Mouse (Mus musculus): Measurements from ENCODE around the gene Commd2. TPM values are rescaled to one million over a fixed set of nuclear protein-coding genes. Genes with fewer than 3 reads are reported as not detected.

Gene Commd2
- polyA plus RNA-seq, 1 experiment from 2014 or later, result 81.2 TPM

DNA sequence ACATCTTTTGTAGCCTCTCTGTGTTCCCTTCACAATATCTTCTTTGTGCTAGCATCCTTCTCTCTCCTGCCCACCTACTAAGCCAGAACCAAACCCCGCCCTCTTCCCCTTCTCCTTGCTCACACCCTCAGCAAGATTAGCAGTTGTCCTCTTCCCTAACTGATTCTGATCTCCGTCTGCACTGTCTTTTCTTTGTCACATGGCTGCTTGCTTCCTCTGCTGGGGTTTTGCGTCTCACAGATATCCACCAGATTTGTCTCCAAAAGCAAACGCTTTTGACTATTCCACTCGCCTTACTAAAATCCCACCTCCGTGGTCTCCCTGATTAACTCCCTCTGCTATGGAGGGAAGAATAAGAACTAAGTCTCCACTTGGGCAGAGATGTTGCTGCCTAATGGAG is 7.1 kb upstream of the Commd2 start:
- no peak overlapping the region for H3K4me3 ChIP-seq
- H3K27me3 ChIP-seq, result peaks cover 1% of the 10 kb centered on the region; the same call in 1 of the 2 replicates
- H3K9me3 ChIP-seq, result no peaks in the 10 kb centered on the region
- no peak overlapping the region for H3K4me2 ChIP-seq (replicated peaks)
- H3K36me3 ChIP-seq, result no peaks in the 10 kb centered on the region
- ATAC-seq (ENCODE audit: low FRiP score, low read depth), result no peak
- no peaks in the 10 kb centered on the region for H3K4me1 ChIP-seq
- no peak overlapping the region for H3K27ac ChIP-seq (replicated peaks)
- WGBS, result 61% methylated on average over 6 of the region's 6 CpGs
- H3K9ac ChIP-seq (replicated peaks), result no peak overlapping the region

DNA sequence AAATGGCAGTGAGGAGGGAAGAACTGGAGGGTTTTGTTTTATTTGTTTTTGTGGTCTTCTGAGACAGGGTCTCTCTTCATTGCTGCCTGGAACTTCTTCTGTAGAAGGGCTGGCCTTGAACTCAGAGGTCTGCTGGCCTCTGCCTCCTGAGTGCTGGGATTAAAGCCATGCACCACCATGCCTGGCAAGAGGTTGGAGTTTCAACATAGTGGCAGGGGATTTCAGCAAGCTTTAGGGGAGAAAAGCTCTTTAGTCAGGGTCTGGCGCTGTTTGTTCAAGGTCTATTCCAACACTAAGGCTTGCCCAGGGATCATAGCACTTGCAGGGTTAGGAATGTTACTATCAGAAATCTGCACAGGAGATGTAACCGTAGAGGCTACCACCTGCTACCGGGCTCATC is 2.1 kb upstream of the Commd2 start:
- peaks cover 6% of the 10 kb centered on the region for H3K4me1 ChIP-seq
- no peak overlapping the region for H3K9ac ChIP-seq (replicated peaks)
- H3K27me3 ChIP-seq, result peaks cover 5% of the 10 kb centered on the region; the same call in 1 of the 2 replicates
- 85% methylated on average over 3 of the region's 3 CpGs for WGBS
- H3K4me3 ChIP-seq, result no peak overlapping the region
- no peaks in the 10 kb centered on the region for H3K9me3 ChIP-seq
- H3K4me2 ChIP-seq (replicated peaks), result no peak overlapping the region
- H3K36me3 ChIP-seq, result 0 out of 2 replicates have a peak, but pooled peaks cover 4% of the 10 kb centered on the region
- H3K27ac ChIP-seq (replicated peaks), result no peak overlapping the region
- ATAC-seq (ENCODE audit: low FRiP score, low read depth), result no peak

DNA sequence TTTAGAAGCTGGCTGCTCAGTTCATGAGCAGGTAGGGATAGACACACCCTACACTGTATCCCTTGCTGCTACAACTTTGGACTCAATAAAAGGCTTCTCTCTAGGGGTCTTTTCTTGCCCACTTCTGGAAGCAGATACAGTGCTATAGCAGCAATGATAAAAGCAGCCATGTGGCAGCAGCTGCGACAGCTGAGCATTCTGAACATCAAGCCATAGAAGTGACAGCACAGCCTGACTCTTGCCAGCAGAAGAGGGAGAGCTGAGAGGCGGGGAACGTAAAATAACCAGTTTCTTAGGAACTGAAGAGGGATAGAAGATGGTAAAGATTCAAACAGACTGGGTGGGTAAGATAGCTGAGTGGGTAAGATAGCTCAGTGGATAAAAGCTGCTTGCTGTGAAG is 970 bp upstream of the Commd2 start:
- H3K27me3 ChIP-seq, result peaks cover 5% of the 10 kb centered on the region; the same call in 1 of the 2 replicates
- H3K4me2 ChIP-seq (replicated peaks), result no peak overlapping the region
- H3K36me3 ChIP-seq, result peaks cover 7% of the 10 kb centered on the region; the same call in 1 of the 2 replicates
- H3K9me3 ChIP-seq, result no peaks in the 10 kb centered on the region
- H3K27ac ChIP-seq (replicated peaks), result no peak overlapping the region
- no peak overlapping the region for H3K4me3 ChIP-seq
- peaks cover 6% of the 10 kb centered on the region for H3K4me1 ChIP-seq
- ATAC-seq (ENCODE audit: low FRiP score, low read depth), result no peak
- no peak overlapping the region for H3K9ac ChIP-seq (replicated peaks)
- 85% methylated on average over 3 of the region's 3 CpGs for WGBS

DNA sequence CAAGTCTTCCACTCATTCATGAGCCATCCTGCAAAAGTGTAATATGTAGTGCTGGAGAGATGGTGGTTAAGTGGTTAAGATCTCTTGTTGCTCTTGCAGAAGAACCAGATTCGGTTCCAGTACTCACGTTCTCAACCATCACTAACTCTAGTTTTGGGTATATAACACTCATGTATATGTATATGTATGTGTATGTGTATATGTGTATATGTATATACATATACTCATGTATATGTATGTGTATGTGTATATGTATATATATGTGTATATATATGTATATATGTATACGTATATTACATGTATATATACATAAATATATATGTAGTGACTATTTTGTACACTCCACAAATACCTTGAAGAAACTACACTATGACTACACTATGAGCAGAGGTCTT is 347 bp upstream of the Commd2 start:
- Histone ChIP-seq H3K9ac (replicated peaks) (peak overlapping the region; percentile 80; the same call in 1 of the 2 replicates), H3K4me1 (peaks cover 6% of the 10 kb centered on the region), H3K4me3 (peak overlapping the region; percentile 90), H3K27ac (replicated peaks) (0 out of 2 replicates have a peak overlapping the region, but pooled peaks have one; percentile 87), H3K36me3 (peaks cover 7% of the 10 kb centered on the region; the same call in 1 of the 2 replicates), H3K4me2 (replicated peaks) (peak overlapping the region; percentile 78), H3K27me3 (peaks cover 5% of the 10 kb centered on the region; the same call in 1 of the 2 replicates), H3K9me3 (no peaks in the 10 kb centered on the region)
- peak; percentile 55 for ATAC-seq (ENCODE audit: low FRiP score, low read depth)
- WGBS, result 74% methylated on average over 3 of the region's 3 CpGs

DNA sequence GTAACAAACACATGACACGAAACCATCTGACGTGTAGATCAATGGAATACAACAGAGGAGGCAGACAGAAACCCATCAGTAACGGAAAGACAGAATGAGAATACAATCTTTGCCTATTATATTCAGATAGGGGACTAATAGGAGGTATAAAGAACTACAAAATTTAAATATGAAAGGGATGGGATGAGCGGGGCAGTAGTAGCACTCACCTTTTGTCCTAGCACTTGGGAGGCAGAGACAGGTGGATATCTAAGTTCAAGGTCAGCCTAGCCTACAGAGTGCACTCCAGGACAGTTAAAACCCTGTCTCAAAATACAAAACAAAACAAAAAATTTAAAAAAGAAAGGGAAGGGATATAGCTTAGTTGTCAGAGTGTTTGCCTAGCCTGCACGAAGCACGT is 8.3 kb downstream of the Commd2 start:
- Histone ChIP-seq H3K36me3 (peaks cover 22% of the 10 kb centered on the region), H3K27me3 (no peaks in the 10 kb centered on the region), H3K4me1 (no peaks in the 10 kb centered on the region), H3K27ac (replicated peaks) (no peak overlapping the region), H3K9me3 (no peaks in the 10 kb centered on the region), H3K4me2 (replicated peaks) (no peak overlapping the region), H3K9ac (replicated peaks) (no peak overlapping the region), H3K4me3 (no peak overlapping the region)
- WGBS, result 97% methylated on average over 6 of the region's 6 CpGs
- no peak for ATAC-seq (ENCODE audit: low FRiP score, low read depth)

DNA sequence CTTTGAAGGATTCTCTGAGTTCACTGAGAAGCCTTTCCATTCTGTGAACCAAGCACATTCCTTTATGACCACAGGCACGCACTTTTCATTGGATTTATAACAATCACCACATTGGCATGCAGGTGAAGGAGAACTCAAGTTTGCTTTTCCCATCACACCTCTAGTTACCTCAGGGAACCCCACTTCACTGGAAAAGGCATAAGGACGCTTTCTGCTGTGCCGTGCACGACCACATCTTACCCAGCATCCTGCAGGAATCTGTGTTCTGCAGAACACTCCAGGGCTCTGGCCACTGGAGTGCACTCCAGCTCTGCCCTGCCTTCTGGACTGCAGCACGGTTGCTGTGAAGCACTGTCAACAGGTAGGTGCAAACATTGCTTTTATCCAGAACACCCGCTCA is 13.9 kb downstream of the Commd2 start:
- Histone ChIP-seq H3K4me1 (no peaks in the 10 kb centered on the region), H3K27me3 (no peaks in the 10 kb centered on the region), H3K9me3 (no peaks in the 10 kb centered on the region), H3K36me3 (no peaks in the 10 kb centered on the region), H3K4me2 (replicated peaks) (no peak overlapping the region), H3K4me3 (no peak overlapping the region), H3K9ac (replicated peaks) (no peak overlapping the region), H3K27ac (replicated peaks) (no peak overlapping the region)
- 80% methylated on average over 6 of the region's 6 CpGs for WGBS
- no peak for ATAC-seq (ENCODE audit: low FRiP score, low read depth)

DNA sequence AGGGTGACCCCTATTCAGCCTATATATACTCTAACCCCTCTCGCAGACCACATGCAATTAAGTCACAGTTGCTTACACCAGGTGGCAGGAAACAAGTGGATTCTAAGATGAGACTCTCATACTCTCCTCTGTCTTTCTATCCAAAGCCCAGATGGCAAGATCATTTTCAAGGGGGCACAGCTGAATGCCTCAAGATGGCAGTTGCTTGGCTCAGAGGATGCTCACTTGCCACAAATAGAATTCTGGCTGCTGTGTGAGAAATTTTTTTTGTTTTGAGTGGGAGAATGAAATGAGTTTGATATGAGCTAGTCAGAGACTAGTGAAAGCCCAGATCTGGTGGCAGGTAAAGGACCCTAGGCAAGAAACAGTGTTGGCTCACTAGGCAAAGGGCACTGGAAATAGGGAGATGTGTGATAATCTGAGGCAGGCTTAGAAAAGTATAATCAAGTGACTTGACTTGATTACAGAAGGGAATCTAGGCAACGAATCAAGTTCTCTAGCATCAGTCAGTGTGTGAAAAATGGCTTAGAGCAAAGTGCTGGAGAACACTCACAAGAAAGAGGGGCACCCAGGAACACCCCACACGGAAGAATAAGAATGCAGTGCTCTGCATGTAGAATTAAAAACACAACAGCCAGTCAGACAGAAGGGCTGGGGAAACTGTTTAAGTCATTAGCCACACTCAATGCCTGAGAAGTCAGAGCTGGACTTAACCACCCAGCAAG is 16.6 kb downstream of the Commd2 start:
- WGBS, result 80% methylated on average over 3 of the region's 3 CpGs
- no peak for ATAC-seq (ENCODE audit: low FRiP score, low read depth)
- H3K27me3 ChIP-seq, result no peaks in the 10 kb centered on the region
- H3K27ac ChIP-seq (replicated peaks), result no peak overlapping the region
- no peaks in the 10 kb centered on the region for H3K4me1 ChIP-seq
- no peaks in the 10 kb centered on the region for H3K36me3 ChIP-seq
- no peak overlapping the region for H3K4me3 ChIP-seq
- H3K9me3 ChIP-seq, result no peaks in the 10 kb centered on the region
- H3K9ac ChIP-seq (replicated peaks), result no peak overlapping the region
- no peak overlapping the region for H3K4me2 ChIP-seq (replicated peaks)

DNA sequence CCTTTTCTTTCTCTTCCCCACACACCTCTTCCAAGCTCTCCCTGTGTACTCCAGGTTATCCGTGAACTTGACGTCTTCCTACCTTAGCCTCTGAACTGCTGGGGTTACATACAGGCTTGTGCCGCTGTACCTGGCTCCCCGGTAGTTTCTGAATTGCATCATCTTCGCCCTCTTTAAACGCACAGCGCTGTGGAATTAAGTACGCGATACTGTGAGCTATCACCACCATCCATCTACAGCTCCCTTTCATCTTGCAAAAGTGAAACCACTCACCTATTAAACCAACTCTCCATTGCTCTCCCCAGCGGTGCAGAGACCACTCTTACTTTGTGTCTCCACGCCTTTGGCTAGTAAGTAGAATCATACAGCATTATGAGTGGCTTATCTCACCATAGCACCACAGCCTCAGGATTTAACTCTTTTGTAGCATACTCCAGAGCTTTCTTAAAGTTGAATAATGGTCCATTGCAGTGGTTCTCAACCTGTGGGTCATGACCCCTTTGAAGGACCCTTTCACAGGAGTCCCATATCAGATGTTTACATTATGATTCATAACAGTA is 24.5 kb downstream of the Commd2 start:
- H3K27me3 ChIP-seq, result no peaks in the 10 kb centered on the region
- H3K4me1 ChIP-seq, result peaks cover 5% of the 10 kb centered on the region; the same call in 1 of the 2 replicates
- H3K9me3 ChIP-seq, result no peaks in the 10 kb centered on the region
- H3K27ac ChIP-seq (replicated peaks), result no peak overlapping the region
- ATAC-seq (ENCODE audit: low FRiP score, low read depth), result no peak
- no peaks in the 10 kb centered on the region for H3K36me3 ChIP-seq
- WGBS, result 85% methylated on average over 11 of the region's 11 CpGs
- H3K4me3 ChIP-seq, result no peak overlapping the region
- H3K9ac ChIP-seq (replicated peaks), result no peak overlapping the region
- no peak overlapping the region for H3K4me2 ChIP-seq (replicated peaks)

DNA sequence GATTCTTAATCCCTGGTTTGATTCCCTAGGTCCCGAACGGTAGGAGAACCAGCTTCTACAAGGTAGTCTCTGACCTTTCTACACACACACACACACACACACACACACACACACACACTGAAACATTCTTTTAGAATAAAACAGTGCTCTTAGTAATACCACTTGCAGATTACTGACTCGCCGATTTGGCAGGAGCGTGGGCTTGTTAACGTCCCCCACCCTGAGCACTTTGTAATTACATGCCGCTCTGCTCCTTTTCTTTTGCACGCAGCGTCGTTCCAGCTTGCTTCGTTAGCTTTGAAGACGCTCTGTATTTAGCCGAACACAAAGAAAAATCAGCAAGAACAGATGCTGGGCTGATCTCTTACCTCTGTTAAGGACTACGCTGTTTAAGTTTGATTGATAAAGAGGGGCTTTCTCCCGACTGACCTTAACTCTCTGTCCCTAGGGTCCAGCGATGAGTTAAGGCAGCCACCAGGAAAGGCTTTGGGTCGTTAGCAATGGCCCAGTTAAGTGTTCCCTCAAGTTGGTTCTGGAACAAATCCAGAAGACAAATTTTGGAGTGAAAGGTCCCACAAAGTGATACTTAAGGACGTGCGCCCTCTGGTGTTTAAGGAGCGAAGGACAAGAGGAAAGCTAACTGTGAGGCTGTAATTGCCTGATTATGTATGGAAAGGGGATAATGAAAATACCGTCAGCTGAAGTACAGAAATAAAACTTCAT is 26.1 kb downstream of the Commd2 start:
- Histone ChIP-seq H3K4me3 (peak overlapping the region; percentile 21; the same call in 1 of the 2 replicates), H3K27me3 (no peaks in the 10 kb centered on the region), H3K9me3 (no peaks in the 10 kb centered on the region), H3K27ac (replicated peaks) (0 out of 2 replicates have a peak overlapping the region, but pooled peaks have one; percentile 12), H3K9ac (replicated peaks) (no peak overlapping the region), H3K4me1 (peaks cover 5% of the 10 kb centered on the region; the same call in 1 of the 2 replicates), H3K36me3 (no peaks in the 10 kb centered on the region), H3K4me2 (replicated peaks) (peak overlapping the region; percentile 42)
- 17% methylated on average over 21 of the region's 21 CpGs for WGBS
- peak; percentile 62; the same call in 1 of the 2 replicates for ATAC-seq (ENCODE audit: low FRiP score, low read depth)

DNA sequence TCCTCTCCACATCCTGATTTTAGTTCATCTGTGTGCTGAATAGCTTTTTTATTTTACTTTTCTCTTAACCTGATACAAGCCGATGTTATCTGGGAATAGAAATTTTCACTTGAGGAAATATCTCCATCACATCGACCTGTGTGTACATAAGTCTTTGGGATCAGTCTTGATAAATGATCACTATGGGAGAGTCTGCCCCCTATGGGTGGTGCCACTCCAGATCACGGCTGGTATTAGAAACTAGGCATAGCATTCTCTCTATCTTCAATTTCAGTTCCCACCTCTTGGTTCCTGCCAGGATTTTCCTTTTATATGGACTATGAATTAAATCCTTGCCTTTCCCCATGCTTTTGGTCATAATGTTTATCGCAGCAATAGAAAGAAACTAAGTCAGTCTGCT is 31.8 kb downstream of the Commd2 start:
- no peaks in the 10 kb centered on the region for H3K36me3 ChIP-seq
- H3K9me3 ChIP-seq, result no peaks in the 10 kb centered on the region
- no peak overlapping the region for H3K9ac ChIP-seq (replicated peaks)
- no peak overlapping the region for H3K27ac ChIP-seq (replicated peaks)
- no peak overlapping the region for H3K4me2 ChIP-seq (replicated peaks)
- no peak overlapping the region for H3K4me3 ChIP-seq
- no peaks in the 10 kb centered on the region for H3K27me3 ChIP-seq
- 79% methylated on average over 4 of the region's 4 CpGs for WGBS
- H3K4me1 ChIP-seq, result no peaks in the 10 kb centered on the region
- ATAC-seq (ENCODE audit: low FRiP score, low read depth), result no peak

DNA sequence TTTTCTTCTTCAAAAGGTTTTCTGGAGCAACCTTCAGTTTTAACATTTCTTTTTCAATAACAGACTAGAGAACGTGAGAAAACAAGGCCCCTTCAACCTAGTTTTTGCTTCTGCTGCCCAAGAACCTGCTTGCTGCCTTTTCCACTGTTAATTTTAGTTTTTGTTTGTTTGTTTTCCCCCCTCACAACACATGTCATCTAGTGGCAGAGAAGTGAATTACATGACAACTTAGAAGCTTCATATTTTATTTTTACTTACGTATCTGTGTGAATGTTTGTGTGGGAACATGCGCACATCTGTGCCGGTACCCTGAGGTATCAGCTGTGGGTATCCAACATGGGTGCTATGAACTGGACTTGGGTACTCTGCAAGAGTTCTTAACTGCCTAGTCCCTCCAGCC is 35.9 kb downstream of the Commd2 start:
- no peaks in the 10 kb centered on the region for H3K36me3 ChIP-seq
- no peak overlapping the region for H3K9ac ChIP-seq (replicated peaks)
- no peak overlapping the region for H3K4me3 ChIP-seq
- no peak overlapping the region for H3K4me2 ChIP-seq (replicated peaks)
- ATAC-seq (ENCODE audit: low FRiP score, low read depth), result no peak
- H3K9me3 ChIP-seq, result no peaks in the 10 kb centered on the region
- no peaks in the 10 kb centered on the region for H3K27me3 ChIP-seq
- 92% methylated on average over 4 of the region's 4 CpGs for WGBS
- no peak overlapping the region for H3K27ac ChIP-seq (replicated peaks)
- no peaks in the 10 kb centered on the region for H3K4me1 ChIP-seq

DNA sequence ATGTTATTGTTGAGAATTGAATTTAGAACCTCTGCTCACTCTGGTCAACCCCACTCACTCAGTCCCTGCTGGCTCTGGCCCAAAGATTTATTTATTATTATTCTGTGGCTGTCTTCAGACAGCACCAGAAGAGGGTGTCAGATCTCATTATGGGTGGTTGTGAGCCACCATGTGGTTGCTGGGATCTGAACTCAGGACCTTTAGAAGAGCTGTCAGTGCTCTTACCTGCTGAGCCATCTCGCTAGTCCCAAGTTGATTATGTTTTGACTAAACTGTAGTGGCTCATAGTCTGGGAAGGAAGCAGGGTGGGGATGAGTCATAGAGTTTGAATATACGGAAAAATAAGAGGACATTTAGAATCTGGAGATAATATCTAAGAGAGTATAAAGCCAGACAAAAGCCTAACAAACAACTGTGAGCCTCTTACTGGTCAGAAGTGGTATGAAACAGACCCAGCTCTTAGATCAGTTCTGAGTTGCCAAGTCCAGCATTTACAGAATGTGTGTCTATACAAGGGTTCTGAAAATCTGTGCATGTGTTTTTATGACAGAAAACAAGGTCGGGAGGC is 39.0 kb downstream of the Commd2 start:
- Histone ChIP-seq H3K9me3 (no peaks in the 10 kb centered on the region), H3K36me3 (no peaks in the 10 kb centered on the region), H3K27me3 (no peaks in the 10 kb centered on the region), H3K4me2 (replicated peaks) (no peak overlapping the region), H3K4me3 (no peak overlapping the region), H3K4me1 (no peaks in the 10 kb centered on the region), H3K9ac (replicated peaks) (no peak overlapping the region), H3K27ac (replicated peaks) (no peak overlapping the region)
- no peak for ATAC-seq (ENCODE audit: low FRiP score, low read depth)
- 81% methylated on average over 3 of the region's 3 CpGs for WGBS
